Mouse (Mus musculus): Measurements from ENCODE around the gene Cd99l2.

DNA sequence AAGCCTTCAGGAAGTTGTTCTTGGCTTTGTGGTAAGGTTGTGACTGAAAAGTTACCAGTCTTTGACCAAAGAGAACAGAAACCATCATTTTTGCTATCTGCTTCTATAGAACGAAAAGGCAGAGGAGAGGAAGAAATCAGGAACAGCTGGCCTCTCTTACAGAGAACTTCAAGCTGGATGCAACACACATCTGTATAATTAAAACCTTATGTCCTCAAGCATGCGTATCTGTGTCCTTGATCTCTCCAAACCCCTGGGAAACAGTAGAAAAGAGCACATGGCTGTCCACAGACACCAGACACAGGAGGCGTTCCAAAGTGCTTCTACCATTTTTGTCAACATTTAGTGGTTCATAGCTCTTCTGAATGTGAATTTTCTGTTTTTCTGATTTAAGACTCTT lies 16.7 kb downstream of the Cd99l2 start:
- TF ChIP-seq CTCF (IDR thresholded peaks at IDR 0.05; ENCODE audit: control insufficient read depth, insufficient read depth, insufficient read length) (no peak), MYOD1 (IDR thresholded peaks at IDR 0.05; ENCODE audit: control insufficient read depth, insufficient read length, low read depth) (no peak), MYOG (IDR thresholded peaks at IDR 0.05; ENCODE audit: control insufficient read depth, extremely low read depth, insufficient read length) (no peak)

Data from C2C12 (cell line).